Mouse (Mus musculus) bone marrow macrophage, adult 2 months (primary cell): Measurements from ENCODE around the gene Phactr1. TPM values are rescaled to one million over a fixed set of nuclear protein-coding genes. Genes with fewer than 3 reads are reported as not detected.

ENCODE experiments used
- H3K27ac ChIP-seq: 2 replicates; pipeline ENCODE4 v1.5.1; 2012; ENCODE audit warnings: low read depth, low read length; ENCODE audit not compliant: insufficient read depth
- H3K4me1 ChIP-seq: 2 replicates; pipeline ENCODE4 v1.6.1; 2012; ENCODE audit warnings: low read length; ENCODE audit not compliant: control insufficient read depth, insufficient read depth
- H3K4me3 ChIP-seq: 2 replicates; pipeline ENCODE4 v1.5.1; 2012; ENCODE audit warnings: mild to moderate bottlenecking, low read length, moderate library complexity; ENCODE audit not compliant: insufficient read depth
- CTCF ChIP-seq: IDR thresholded peaks from 2 replicates; pipeline ENCODE4 v1.5.1; 2012; ENCODE audit warnings: low read depth, mild to moderate bottlenecking, low read length, moderate library complexity
- POLR2A ChIP-seq: IDR thresholded peaks from 2 replicates; pipeline ENCODE4 v1.6.1; 2012; ENCODE audit warnings: mild to moderate bottlenecking, low read depth, low read length, borderline replicate concordance
- polyA plus RNA-seq: library from polyadenylated mRNA; stranded (reverse); fragments of >200 nt; gene quantifications from 2 replicates; pipeline ENCODE4 v1.2.4, GENCODE M21; 2012; ENCODE audit not compliant: missing spikeins, insufficient read depth, insufficient read length

The Phactr1 gene
- polyA plus RNA-seq, 1 experiment: 3.4 TPM

GRCm38 (mm10) chr13:42890651-42891050 is 210.2 kb downstream of the Phactr1 start:
- TF ChIP-seq POLR2A (no peak), CTCF (no peak)

GRCm38 (mm10) chr13:42894016-42894415 is 213.6 kb downstream of the Phactr1 start:
- H3K27ac ChIP-seq: no peak overlapping the region
- no peak overlapping the region for H3K4me3 ChIP-seq
- no peaks in the 10 kb centered on the region for H3K4me1 ChIP-seq
- TF ChIP-seq CTCF (no peak), POLR2A (no peak)

More at GRCm38 (mm10) chr13:42890651-42891050, 210.2 kb downstream of the Phactr1 start:
- Histone ChIP-seq H3K4me1 (no peaks in the 10 kb centered on the region), H3K27ac (no peak overlapping the region), H3K4me3 (no peak overlapping the region)

GRCm38 (mm10) chr13:42894598-42894997 is 214.2 kb downstream of the Phactr1 start:
- no peak overlapping the region for H3K4me3 ChIP-seq
- H3K27ac ChIP-seq: no peak overlapping the region
- no peaks in the 10 kb centered on the region for H3K4me1 ChIP-seq
- no peak for TF ChIP-seq CTCF
- TF ChIP-seq POLR2A: no peak

GRCm38 (mm10) chr13:42895980-42896379 is 215.6 kb downstream of the Phactr1 start:
- TF ChIP-seq CTCF (no peak), POLR2A (no peak)
- no peak overlapping the region for H3K4me3 ChIP-seq
- no peaks in the 10 kb centered on the region for H3K4me1 ChIP-seq
- H3K27ac ChIP-seq: no peak overlapping the region

- no peak overlapping the region for H3K4me3 ChIP-seq
- no peaks in the 10 kb centered on the region for H3K4me1 ChIP-seq
- no peak for TF ChIP-seq CTCF
- no peak for TF ChIP-seq POLR2A
- no peak overlapping the region for H3K27ac ChIP-seq
Observed at GRCm38 (mm10) chr13:42899611-42900010, 219.2 kb downstream of the Phactr1 start.

GRCm38 (mm10) chr13:42901837-42902236 is 221.4 kb downstream of the Phactr1 start:
- H3K4me1 ChIP-seq: no peaks in the 10 kb centered on the region
- no peak for TF ChIP-seq POLR2A
- no peak for TF ChIP-seq CTCF
- no peak overlapping the region for H3K27ac ChIP-seq
- no peak overlapping the region for H3K4me3 ChIP-seq

GRCm38 (mm10) chr13:42902859-42903258 is 222.4 kb downstream of the Phactr1 start:
- TF ChIP-seq CTCF (no peak), POLR2A (no peak)
- Histone ChIP-seq H3K4me1 (no peaks in the 10 kb centered on the region), H3K27ac (no peak overlapping the region), H3K4me3 (no peak overlapping the region)

- TF ChIP-seq CTCF (no peak), POLR2A (no peak)
- Histone ChIP-seq H3K27ac (no peak overlapping the region), H3K4me3 (no peak overlapping the region), H3K4me1 (no peaks in the 10 kb centered on the region)
Observed at GRCm38 (mm10) chr13:42905818-42906217, 225.4 kb downstream of the Phactr1 start.

- H3K27ac ChIP-seq: no peak overlapping the region
- H3K4me1 ChIP-seq: no peaks in the 10 kb centered on the region
- TF ChIP-seq CTCF: no peak
- TF ChIP-seq POLR2A: no peak
- H3K4me3 ChIP-seq: no peak overlapping the region
Observed at GRCm38 (mm10) chr13:42906990-42907389, 226.6 kb downstream of the Phactr1 start.

GRCm38 (mm10) chr13:42915081-42915480 is 234.7 kb downstream of the Phactr1 start:
- TF ChIP-seq POLR2A (no peak), CTCF (no peak)
- no peak overlapping the region for H3K4me3 ChIP-seq

GRCm38 (mm10) chr13:42915851-42916193 is 235.4 kb downstream of the Phactr1 start:
- TF ChIP-seq POLR2A (no peak), CTCF (no peak)
- Histone ChIP-seq H3K4me3 (no peak overlapping the region), H3K4me1 (no peaks in the 10 kb centered on the region)

More at GRCm38 (mm10) chr13:42915081-42915480, 234.7 kb downstream of the Phactr1 start:
- Histone ChIP-seq H3K27ac (no peak overlapping the region), H3K4me1 (no peaks in the 10 kb centered on the region)

More at GRCm38 (mm10) chr13:42915851-42916193, 235.4 kb downstream of the Phactr1 start:
- no peak overlapping the region for H3K27ac ChIP-seq
